Mouse (Mus musculus) small intestine, adult 2 months (tissue): Measurements from ENCODE around the gene Heatr5a.

Experiments
- CTCF ChIP-seq: fragments of 200-500 bp; IDR thresholded peaks from 2 replicates; pipeline ENCODE4 v1.5.1; 2012; ENCODE audit warnings: low read depth, mild to moderate bottlenecking, control low read depth, inconsistent platforms, low read length, moderate library complexity, mixed read lengths; ENCODE audit not compliant: insufficient replicate concordance, insufficient read length; ENCODE audit errors: extremely low read depth
- POLR2A ChIP-seq: fragments of 200-500 bp; IDR thresholded peaks from 2 replicates; pipeline ENCODE4 v1.6.1; 2012; ENCODE audit warnings: low read depth, mild to moderate bottlenecking, control low read depth, inconsistent platforms, low read length, moderate library complexity

GRCm38 (mm10) chr12:51972269-51973065 lies 1.3 kb upstream of the Heatr5a start:
- no peak for TF ChIP-seq POLR2A
- no peak for TF ChIP-seq CTCF
